Mouse (Mus musculus): Measurements from ENCODE around the gene Ybx3.

Gene Ybx3

GRCm38 (mm10) chr6:131388040-131389021 lies at the start of gene Ybx3:
Gene Ybx3, minus strand, starts transcription at chr6:131388476.
- DNase-seq: peak; percentile 87

GRCm38 (mm10) chr6:131436626-131437025 lies 48.4 kb upstream of the Ybx3 start:
- DNase-seq: no peak

- no peak for DNase-seq
These were observed 45.8 kb upstream of the Ybx3 start for GRCm38 (mm10) chr6:131434088-131434487.

GRCm38 (mm10) chr6:131433153-131434048 lies 45.1 kb upstream of the Ybx3 start:
- no peak for DNase-seq

GRCm38 (mm10) chr6:131421572-131421971 lies 33.3 kb upstream of the Ybx3 start:
- no peak for DNase-seq

GRCm38 (mm10) chr6:131419614-131420013 lies 31.3 kb upstream of the Ybx3 start:
- no peak for DNase-seq

GRCm38 (mm10) chr6:131418770-131419169 lies 30.5 kb upstream of the Ybx3 start:
- DNase-seq: peak; percentile 16

- no peak for DNase-seq
These were observed 23.0 kb upstream of the Ybx3 start for GRCm38 (mm10) chr6:131411116-131411843.

- no peak for DNase-seq
These were observed 18.7 kb upstream of the Ybx3 start for GRCm38 (mm10) chr6:131406957-131407356.

- DNase-seq: no peak
These were observed 17.6 kb upstream of the Ybx3 start for GRCm38 (mm10) chr6:131405896-131406295.

- DNase-seq: no peak
These were observed 16.9 kb upstream of the Ybx3 start for GRCm38 (mm10) chr6:131405174-131405573.

GRCm38 (mm10) chr6:131404260-131404659 lies 16.0 kb upstream of the Ybx3 start:
- no peak for DNase-seq

- DNase-seq: no peak
These were observed 14.8 kb upstream of the Ybx3 start for GRCm38 (mm10) chr6:131403036-131403435.

GRCm38 (mm10) chr6:131402606-131403005 lies 14.3 kb upstream of the Ybx3 start:
- no peak for DNase-seq

- DNase-seq: no peak
These were observed 13.0 kb upstream of the Ybx3 start for GRCm38 (mm10) chr6:131401259-131401658.

- no peak for DNase-seq
These were observed 8.4 kb upstream of the Ybx3 start for GRCm38 (mm10) chr6:131396650-131397049.

- no peak for DNase-seq
These were observed 5.8 kb upstream of the Ybx3 start for GRCm38 (mm10) chr6:131393873-131394660.

GRCm38 (mm10) chr6:131387221-131388039 lies 846 bp downstream of the Ybx3 start:
- DNase-seq: peak; percentile 54

GRCm38 (mm10) chr6:131386416-131387019 lies 1.8 kb downstream of the Ybx3 start:
- no peak for DNase-seq

GRCm38 (mm10) chr6:131385469-131385868 lies 2.8 kb downstream of the Ybx3 start:
- DNase-seq: no peak
